Mouse (Mus musculus) kidney, embryonic 16.5 days (tissue): ENCODE results near the gene Gpm6a. TPM values are rescaled to one million over a fixed set of nuclear protein-coding genes. Genes with fewer than 3 reads are reported as not detected.
A peak's percentile ranks its signal among the peaks of the same experiment; 100 is the strongest.

Experiments used
- ATAC-seq: fragments of 200-750 bp; cut with Nextera tagmentation; 2 replicates; pipeline ENCODE4 v1.8.0; 2017; ENCODE audit warnings: moderate TSS enrichment; ENCODE audit not compliant: low FRiP score, low TSS enrichment
- H3K27ac ChIP-seq: fragments of 300-500 bp; sonication (generic); 2 replicates; pipeline ENCODE4 v1.5.1; 2014; ENCODE audit warnings: low read length
- H3K27me3 ChIP-seq: fragments of 300-500 bp; sonication (generic); 2 replicates; pipeline ENCODE4 v1.6.1; 2014; ENCODE audit warnings: low read length, control low read depth, mixed read lengths; ENCODE audit not compliant: insufficient read depth
- H3K36me3 ChIP-seq: fragments of 300-500 bp; sonication (generic); 2 replicates; pipeline ENCODE4 v1.6.1; 2014; ENCODE audit warnings: low read length, control low read depth, mixed read lengths; ENCODE audit not compliant: insufficient read depth
- H3K4me1 ChIP-seq: fragments of 300-500 bp; sonication (generic); 2 replicates; pipeline ENCODE4 v1.6.1; 2014; ENCODE audit warnings: low read length, control low read depth, mixed read lengths; ENCODE audit not compliant: insufficient read depth
- H3K4me2 ChIP-seq: fragments of 300-500 bp; sonication (generic); replicated peaks from 2 replicates; pipeline ENCODE4 v1.6.1; 2014; ENCODE audit warnings: low read depth, low read length
- H3K4me3 ChIP-seq: fragments of 300-500 bp; sonication (generic); 2 replicates; pipeline ENCODE4 v1.5.1; 2014; ENCODE audit warnings: mild to moderate bottlenecking, low read length
- H3K9ac ChIP-seq: fragments of 300-500 bp; sonication (generic); replicated peaks from 2 replicates; pipeline ENCODE4 v1.6.1; 2014; ENCODE audit warnings: low read length
- H3K9me3 ChIP-seq: fragments of 300-500 bp; sonication (generic); 2 replicates; pipeline ENCODE4 v1.6.1; 2016; ENCODE audit warnings: low read length, control low read depth
- WGBS: fragments of 180-500 bp; shearing (Covaris S2); extraction: QIAGEN DNeasy Blood & Tissue Kit; methylation state at CpG from one replicate; pipeline ENCODE4 v1.1.7; 2014; 5-methylcytosine and 5-hydroxymethylcytosine counted together
- polyA plus RNA-seq: library from polyadenylated mRNA; unstranded; fragments of >200 nt; fragmentation: Nextera tagmentation; extraction: Ambion mirVana; gene quantifications from 2 replicates; pipeline ENCODE4 v1.2.1, GENCODE M21; 2015

Gene Gpm6a
- 27.8 and 29.4 TPM in 2 replicates for polyA plus RNA-seq

GRCm38 (mm10) chr8:54954741-54955455 lies at the start of gene Gpm6a:
Gene Gpm6a (plus strand): TSS chr8:54954843.
- no peak for ATAC-seq

GRCm38 (mm10) chr8:54912891-54913290 lies 41.8 kb upstream of the Gpm6a start:
- no peaks in the 10 kb centered on the region for H3K27me3 ChIP-seq
- no peak overlapping the region for H3K4me3 ChIP-seq
- H3K4me2 ChIP-seq = no peak overlapping the region
- H3K36me3 ChIP-seq = no peaks in the 10 kb centered on the region
- 94% methylated on average over 2 of the region's 2 CpGs for WGBS
- no peak for ATAC-seq
- H3K27ac ChIP-seq = no peak overlapping the region
- no peak overlapping the region for H3K9ac ChIP-seq
- no peaks in the 10 kb centered on the region for H3K9me3 ChIP-seq
- H3K4me1 ChIP-seq = no peaks in the 10 kb centered on the region

More at GRCm38 (mm10) chr8:54954741-54955455, at the start of gene Gpm6a:
- Histone ChIP-seq H3K9ac (no peak within 1 kb of the TSS), H3K9me3 (no peaks in the 10 kb centered on the region), H3K4me1 (no peaks in the 10 kb centered on the region), H3K27ac (no peak within 1 kb of the TSS), H3K4me3 (no peak within 1 kb of the TSS), H3K36me3 (no peaks in the 10 kb centered on the region), H3K27me3 (no peaks in the 10 kb centered on the region), H3K4me2 (peak within 1 kb of the TSS; percentile 28)
- 30% methylated on average over 13 of the region's 13 CpGs for WGBS

GRCm38 (mm10) chr8:54917710-54918109 lies 36.9 kb upstream of the Gpm6a start:
- ATAC-seq = peak; percentile 69
- Histone ChIP-seq H3K27me3 (no peaks in the 10 kb centered on the region), H3K4me3 (no peak overlapping the region), H3K9ac (no peak overlapping the region), H3K9me3 (no peaks in the 10 kb centered on the region), H3K4me2 (no peak overlapping the region), H3K27ac (no peak overlapping the region), H3K36me3 (no peaks in the 10 kb centered on the region), H3K4me1 (no peaks in the 10 kb centered on the region)
- 44% methylated on average over 6 of the region's 9 CpGs for WGBS

GRCm38 (mm10) chr8:54922160-54922855 lies 32.3 kb upstream of the Gpm6a start:
- Histone ChIP-seq H3K4me2 (no peak overlapping the region), H3K4me3 (no peak overlapping the region), H3K4me1 (no peaks in the 10 kb centered on the region), H3K36me3 (no peaks in the 10 kb centered on the region), H3K27ac (no peak overlapping the region), H3K9ac (no peak overlapping the region), H3K9me3 (no peaks in the 10 kb centered on the region), H3K27me3 (no peaks in the 10 kb centered on the region)
- 57% methylated on average over 2 of the region's 2 CpGs for WGBS
- no peak for ATAC-seq

- Histone ChIP-seq H3K4me2 (no peak overlapping the region), H3K4me1 (no peaks in the 10 kb centered on the region), H3K9ac (no peak overlapping the region), H3K27ac (no peak overlapping the region), H3K9me3 (no peaks in the 10 kb centered on the region), H3K27me3 (no peaks in the 10 kb centered on the region), H3K36me3 (no peaks in the 10 kb centered on the region), H3K4me3 (no peak overlapping the region)
- ATAC-seq = no peak
- 84% methylated on average over 3 of the region's 3 CpGs for WGBS
Measured at GRCm38 (mm10) chr8:54924936-54925335, 29.7 kb upstream of the Gpm6a start.

- no peak overlapping the region for H3K9ac ChIP-seq
- H3K27me3 ChIP-seq = no peaks in the 10 kb centered on the region
- no peaks in the 10 kb centered on the region for H3K36me3 ChIP-seq
- no peaks in the 10 kb centered on the region for H3K4me1 ChIP-seq
- H3K9me3 ChIP-seq = no peaks in the 10 kb centered on the region
- no peak overlapping the region for H3K27ac ChIP-seq
- ATAC-seq = no peak
- H3K4me3 ChIP-seq = no peak overlapping the region
- WGBS = 46% methylated on average over 2 of the region's 2 CpGs
- H3K4me2 ChIP-seq = no peak overlapping the region
Measured at GRCm38 (mm10) chr8:54932306-54932705, 22.3 kb upstream of the Gpm6a start.

- no peak for ATAC-seq
- H3K9ac ChIP-seq = no peak overlapping the region
- no peak overlapping the region for H3K4me3 ChIP-seq
- H3K4me2 ChIP-seq = no peak overlapping the region
- no peaks in the 10 kb centered on the region for H3K36me3 ChIP-seq
- WGBS = 90% methylated on average over 2 of the region's 2 CpGs
- H3K9me3 ChIP-seq = no peaks in the 10 kb centered on the region
- no peaks in the 10 kb centered on the region for H3K27me3 ChIP-seq
- no peak overlapping the region for H3K27ac ChIP-seq
- no peaks in the 10 kb centered on the region for H3K4me1 ChIP-seq
Measured at GRCm38 (mm10) chr8:54953351-54953750, 1.3 kb upstream of the Gpm6a start.

- no peaks in the 10 kb centered on the region for H3K36me3 ChIP-seq
- no peak for ATAC-seq
- H3K4me2 ChIP-seq = no peak overlapping the region
- H3K4me3 ChIP-seq = no peak overlapping the region
- no peaks in the 10 kb centered on the region for H3K27me3 ChIP-seq
- WGBS = 56% methylated on average over 6 of the region's 6 CpGs
- no peaks in the 10 kb centered on the region for H3K9me3 ChIP-seq
- H3K9ac ChIP-seq = no peak overlapping the region
- no peak overlapping the region for H3K27ac ChIP-seq
- H3K4me1 ChIP-seq = no peaks in the 10 kb centered on the region
Measured at GRCm38 (mm10) chr8:54954030-54954429, 613 bp upstream of the Gpm6a start.

- H3K27me3 ChIP-seq = no peaks in the 10 kb centered on the region
- H3K4me3 ChIP-seq = no peak overlapping the region
- H3K4me2 ChIP-seq = no peak overlapping the region
- H3K36me3 ChIP-seq = no peaks in the 10 kb centered on the region
- H3K9ac ChIP-seq = no peak overlapping the region
- H3K9me3 ChIP-seq = no peaks in the 10 kb centered on the region
- no peak for ATAC-seq
- H3K27ac ChIP-seq = no peak overlapping the region
- no peaks in the 10 kb centered on the region for H3K4me1 ChIP-seq
- 89% methylated on average over 3 of the region's 3 CpGs for WGBS
Measured at GRCm38 (mm10) chr8:54955456-54955800, 785 bp downstream of the Gpm6a start.

- WGBS = 82% methylated on average over 6 of the region's 6 CpGs
- H3K9me3 ChIP-seq = no peaks in the 10 kb centered on the region
- no peak for ATAC-seq
Measured at GRCm38 (mm10) chr8:54955935-54956573, 1.4 kb downstream of the Gpm6a start.

More at GRCm38 (mm10) chr8:54955935-54956573, 1.4 kb downstream of the Gpm6a start:
- Histone ChIP-seq H3K4me1 (no peaks in the 10 kb centered on the region), H3K27me3 (no peaks in the 10 kb centered on the region), H3K4me3 (no peak overlapping the region), H3K9ac (no peak overlapping the region), H3K27ac (no peak overlapping the region), H3K4me2 (no peak overlapping the region), H3K36me3 (no peaks in the 10 kb centered on the region)
